Mouse (Mus musculus): ENCODE data around the gene Gtf2e1. TPM values are rescaled to one million over a fixed set of nuclear protein-coding genes. Genes with fewer than 3 reads are reported as not detected.

Gtf2e1 gene
- polyA plus RNA-seq (2014; fragmentation: Nextera tagmentation; extraction: Ambion mirVana), result 42.3 and 43.9 TPM in 2 replicates

- H3K4me1 ChIP-seq (ENCODE audit: control insufficient read depth, insufficient read depth, low read length), result peaks cover 15% of the 10 kb centered on the region
- DNase-seq (ENCODE audit: low spot score), result peak; percentile 99
Measured at GRCm38 (mm10) chr16:37539611-37540580, at the start of gene Gtf2e1, which contains the start of gene Rabl3. Gene Gtf2e1, minus strand, starts transcription at chr16:37539789. Gene Rabl3, plus strand, starts transcription at chr16:37539885.

GRCm38 (mm10) chr16:37585129-37585563 lies 45.6 kb upstream of the Gtf2e1 start:
- Histone ChIP-seq H3K4me1 (ENCODE audit: control insufficient read depth, insufficient read depth, low read length) (peaks cover 21% of the 10 kb centered on the region), H3K27me3 (replicated peaks; ENCODE audit: control insufficient read depth, insufficient read depth, low read length) (no peaks in the 10 kb centered on the region), H3K9me3 (replicated peaks; ENCODE audit: control insufficient read depth, low read length) (no peaks in the 10 kb centered on the region), H3K9ac (ENCODE audit: low read length) (0 out of 2 replicates have a peak overlapping the region, but pooled peaks have one; percentile 59), H3K4me2 (ENCODE audit: low read length) (peak overlapping the region; percentile 50; the same call in 1 of the 2 replicates), H3K27ac (ENCODE audit: low read depth, low read length) (peak overlapping the region; percentile 88; the same call in 1 of the 2 replicates), H3K36me3 (ENCODE audit: control insufficient read depth, insufficient read depth, low read length) (no peaks in the 10 kb centered on the region), H3K4me3 (ENCODE audit: low read depth, low read length) (no peak overlapping the region)
- WGBS, result 55% methylated on average over 8 of the region's 8 CpGs
- ATAC-seq (peak; percentile 13; the same call in 1 of the 2 replicates), DNase-seq (ENCODE audit: low spot score) (no peak)

More at GRCm38 (mm10) chr16:37539611-37540580, at the start of gene Gtf2e1, which contains the start of gene Rabl3:
- 1% methylated on average over 41 of the region's 41 CpGs for WGBS
- peaks cover 14% of the 10 kb centered on the region for H3K36me3 ChIP-seq (ENCODE audit: control insufficient read depth, insufficient read depth, low read length)
- peak; percentile 99 for ATAC-seq
- H3K9ac ChIP-seq (ENCODE audit: low read length), result peak within 1 kb of the TSS; percentile 94
- H3K27ac ChIP-seq (ENCODE audit: low read depth, low read length), result peak within 1 kb of the TSS; percentile 72
- peak within 1 kb of the TSS; percentile 75 for H3K4me2 ChIP-seq (ENCODE audit: low read length)
- H3K27me3 ChIP-seq (replicated peaks; ENCODE audit: control insufficient read depth, insufficient read depth, low read length), result no peaks in the 10 kb centered on the region
- peak within 1 kb of the TSS; percentile 88 for H3K4me3 ChIP-seq (ENCODE audit: low read depth, low read length)
- no peaks in the 10 kb centered on the region for H3K9me3 ChIP-seq (replicated peaks; ENCODE audit: control insufficient read depth, low read length)

GRCm38 (mm10) chr16:37584218-37585035 lies 44.8 kb upstream of the Gtf2e1 start:
- DNase-seq (ENCODE audit: low spot score), result peak; percentile 89
- 1% methylated on average over 25 of the region's 25 CpGs for WGBS
- no peaks in the 10 kb centered on the region for H3K27me3 ChIP-seq (replicated peaks; ENCODE audit: control insufficient read depth, insufficient read depth, low read length)
- peak; percentile 86 for ATAC-seq
- peaks cover 21% of the 10 kb centered on the region for H3K4me1 ChIP-seq (ENCODE audit: control insufficient read depth, insufficient read depth, low read length)
- peak overlapping the region; percentile 88 for H3K27ac ChIP-seq (ENCODE audit: low read depth, low read length)
- peak overlapping the region; percentile 15 for H3K4me3 ChIP-seq (ENCODE audit: low read depth, low read length)
- peak overlapping the region; percentile 50 for H3K4me2 ChIP-seq (ENCODE audit: low read length)
- H3K9ac ChIP-seq (ENCODE audit: low read length), result peak overlapping the region; percentile 59
- H3K9me3 ChIP-seq (replicated peaks; ENCODE audit: control insufficient read depth, low read length), result no peaks in the 10 kb centered on the region
- no peaks in the 10 kb centered on the region for H3K36me3 ChIP-seq (ENCODE audit: control insufficient read depth, insufficient read depth, low read length)

- Histone ChIP-seq H3K9ac (ENCODE audit: low read length) (peak overlapping the region; percentile 59; the same call in 1 of the 2 replicates), H3K4me3 (ENCODE audit: low read depth, low read length) (0 out of 2 replicates have a peak overlapping the region, but pooled peaks have one; percentile 15), H3K4me2 (ENCODE audit: low read length) (peak overlapping the region; percentile 50), H3K36me3 (ENCODE audit: control insufficient read depth, insufficient read depth, low read length) (no peaks in the 10 kb centered on the region), H3K9me3 (replicated peaks; ENCODE audit: control insufficient read depth, low read length) (no peaks in the 10 kb centered on the region), H3K27ac (ENCODE audit: low read depth, low read length) (peak overlapping the region; percentile 88), H3K4me1 (ENCODE audit: control insufficient read depth, insufficient read depth, low read length) (peaks cover 21% of the 10 kb centered on the region), H3K27me3 (replicated peaks; ENCODE audit: control insufficient read depth, insufficient read depth, low read length) (no peaks in the 10 kb centered on the region)
- ATAC-seq (0 out of 2 replicates have a peak, but pooled peaks have one; percentile 13), DNase-seq (ENCODE audit: low spot score) (peak; percentile 38)
- WGBS, result 27% methylated on average over 6 of the region's 6 CpGs
Measured at GRCm38 (mm10) chr16:37583801-37584200, 44.2 kb upstream of the Gtf2e1 start.

GRCm38 (mm10) chr16:37583306-37583705 lies 43.7 kb upstream of the Gtf2e1 start:
- Histone ChIP-seq H3K27ac (ENCODE audit: low read depth, low read length) (peak overlapping the region; percentile 30; the same call in 1 of the 2 replicates), H3K9ac (ENCODE audit: low read length) (no peak overlapping the region), H3K9me3 (replicated peaks; ENCODE audit: control insufficient read depth, low read length) (no peaks in the 10 kb centered on the region), H3K4me3 (ENCODE audit: low read depth, low read length) (no peak overlapping the region), H3K27me3 (replicated peaks; ENCODE audit: control insufficient read depth, insufficient read depth, low read length) (no peaks in the 10 kb centered on the region), H3K4me2 (ENCODE audit: low read length) (no peak overlapping the region), H3K4me1 (ENCODE audit: control insufficient read depth, insufficient read depth, low read length) (peaks cover 21% of the 10 kb centered on the region), H3K36me3 (ENCODE audit: control insufficient read depth, insufficient read depth, low read length) (no peaks in the 10 kb centered on the region)
- 76% methylated on average over 3 of the region's 3 CpGs for WGBS
- DNase-seq (ENCODE audit: low spot score) (no peak), ATAC-seq (no peak)

- Histone ChIP-seq H3K27ac (ENCODE audit: low read depth, low read length) (no peak overlapping the region), H3K4me2 (ENCODE audit: low read length) (no peak overlapping the region), H3K9ac (ENCODE audit: low read length) (no peak overlapping the region), H3K27me3 (replicated peaks; ENCODE audit: control insufficient read depth, insufficient read depth, low read length) (no peaks in the 10 kb centered on the region), H3K4me3 (ENCODE audit: low read depth, low read length) (no peak overlapping the region), H3K36me3 (ENCODE audit: control insufficient read depth, insufficient read depth, low read length) (no peaks in the 10 kb centered on the region), H3K9me3 (replicated peaks; ENCODE audit: control insufficient read depth, low read length) (no peaks in the 10 kb centered on the region), H3K4me1 (ENCODE audit: control insufficient read depth, insufficient read depth, low read length) (peaks cover 21% of the 10 kb centered on the region)
- no peak for ATAC-seq
- no peak for DNase-seq (ENCODE audit: low spot score)
- 45% methylated on average over 3 of the region's 3 CpGs for WGBS
Measured at GRCm38 (mm10) chr16:37581901-37582300, 42.3 kb upstream of the Gtf2e1 start.

GRCm38 (mm10) chr16:37580651-37581050 lies 41.1 kb upstream of the Gtf2e1 start:
- no peak overlapping the region for H3K27ac ChIP-seq (ENCODE audit: low read depth, low read length)
- H3K4me1 ChIP-seq (ENCODE audit: control insufficient read depth, insufficient read depth, low read length), result peaks cover 21% of the 10 kb centered on the region
- WGBS, result 91% methylated on average over 4 of the region's 4 CpGs
- no peak for ATAC-seq
- H3K4me2 ChIP-seq (ENCODE audit: low read length), result no peak overlapping the region
- DNase-seq (ENCODE audit: low spot score), result no peak
- H3K36me3 ChIP-seq (ENCODE audit: control insufficient read depth, insufficient read depth, low read length), result no peaks in the 10 kb centered on the region
- no peak overlapping the region for H3K9ac ChIP-seq (ENCODE audit: low read length)
- H3K9me3 ChIP-seq (replicated peaks; ENCODE audit: control insufficient read depth, low read length), result no peaks in the 10 kb centered on the region
- H3K4me3 ChIP-seq (ENCODE audit: low read depth, low read length), result no peak overlapping the region
- no peaks in the 10 kb centered on the region for H3K27me3 ChIP-seq (replicated peaks; ENCODE audit: control insufficient read depth, insufficient read depth, low read length)

- WGBS, result 82% methylated on average over 4 of the region's 4 CpGs
- no peak within 1 kb of the TSS for H3K9ac ChIP-seq (ENCODE audit: low read length)
- no peak within 1 kb of the TSS for H3K4me2 ChIP-seq (ENCODE audit: low read length)
- no peak within 1 kb of the TSS for H3K27ac ChIP-seq (ENCODE audit: low read depth, low read length)
- H3K27me3 ChIP-seq (replicated peaks; ENCODE audit: control insufficient read depth, insufficient read depth, low read length), result no peaks in the 10 kb centered on the region
- DNase-seq (ENCODE audit: low spot score) (no peak), ATAC-seq (no peak)
- H3K36me3 ChIP-seq (ENCODE audit: control insufficient read depth, insufficient read depth, low read length), result no peaks in the 10 kb centered on the region
- H3K9me3 ChIP-seq (replicated peaks; ENCODE audit: control insufficient read depth, low read length), result no peaks in the 10 kb centered on the region
- H3K4me1 ChIP-seq (ENCODE audit: control insufficient read depth, insufficient read depth, low read length), result peaks cover 16% of the 10 kb centered on the region
- no peak within 1 kb of the TSS for H3K4me3 ChIP-seq (ENCODE audit: low read depth, low read length)
Measured at GRCm38 (mm10) chr16:37579994-37580393, 40.4 kb upstream of the Gtf2e1 start, which contains the start of gene Hgd. Gene Hgd, plus strand, starts transcription at chr16:37580153.
